Mouse (Mus musculus): ENCODE results near the gene Dap. TPM values are rescaled to one million over a fixed set of nuclear protein-coding genes. Genes with fewer than 3 reads are reported as not detected.

Gene Dap
- polyA plus RNA-seq, 1 experiment from 2014 or later: 174 TPM

DNA sequence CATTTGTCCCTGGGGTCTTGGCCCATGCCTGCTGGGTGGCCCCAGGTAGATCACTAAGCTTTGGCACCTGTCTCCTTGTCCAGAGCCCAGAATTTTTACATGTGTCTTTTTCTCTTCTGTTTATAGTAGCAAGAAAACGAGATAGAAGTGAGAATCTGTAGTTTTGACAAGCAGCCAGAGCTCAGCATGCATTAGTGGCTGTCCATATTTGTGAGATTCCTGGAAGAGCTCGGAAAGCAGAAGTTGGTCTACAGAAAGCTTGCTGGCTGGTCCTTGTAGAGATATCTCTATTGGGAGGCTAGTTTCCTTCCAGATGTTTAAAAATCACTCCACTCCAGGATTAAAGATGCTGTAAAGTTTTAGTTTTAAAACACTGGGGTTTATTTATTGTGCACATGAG, 25.9 kb downstream of the Dap start:
- TF ChIP-seq CTCF (IDR thresholded peaks at IDR 0.05): no peak
- ChIA-PET POLR2A (no interaction called here), CTCF (no interaction called here)
- no peaks in the 10 kb centered on the region for H3K27me3 ChIP-seq
- ATAC-seq (no peak), DNase-seq (ENCODE audit: low read depth, low spot score) (no peak)
- in situ Hi-C loops (cut with MboI; ENCODE audit: low pct_unique_long_range_greater_than_20kb): loop anchor here (25.0 kb wide), 2 partner anchors 488 to 963 kb away; no protein-coding TSS in a partner anchor

DNA sequence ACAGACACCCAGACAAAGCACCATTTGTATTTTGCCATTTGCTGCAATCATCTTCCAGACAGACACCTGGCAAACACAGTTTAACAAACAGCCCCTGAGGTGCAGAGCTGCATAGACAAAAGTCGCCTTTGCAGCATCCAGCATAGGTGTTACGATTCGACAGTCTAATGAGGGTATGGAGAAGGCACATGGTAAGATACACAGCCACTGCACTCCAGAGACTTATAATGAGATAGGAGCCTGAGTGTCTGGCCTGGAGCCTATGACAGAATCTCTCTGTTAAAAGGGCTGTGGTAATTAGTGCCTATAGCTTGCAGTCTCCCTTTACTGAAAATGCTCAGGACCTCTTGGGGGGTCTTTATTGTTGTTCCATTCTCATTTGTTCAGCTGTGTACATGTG, 26.6 kb downstream of the Dap start:
- in situ Hi-C loops (cut with MboI; ENCODE audit: low pct_unique_long_range_greater_than_20kb): loop anchor here (25.0 kb wide), 2 partner anchors 488 to 963 kb away; no protein-coding TSS in a partner anchor
- DNase-seq (ENCODE audit: low read depth, low spot score): no peak
- H3K27me3 ChIP-seq: no peaks in the 10 kb centered on the region
- TF ChIP-seq CTCF (IDR thresholded peaks at IDR 0.05): no peak
- ChIA-PET POLR2A (no interaction called here), CTCF (no interaction called here)
- no peak for ATAC-seq

- ATAC-seq (no peak), DNase-seq (ENCODE audit: low read depth, low spot score) (no peak)
- no peaks in the 10 kb centered on the region for H3K27me3 ChIP-seq
- in situ Hi-C loops (cut with MboI; ENCODE audit: low pct_unique_long_range_greater_than_20kb): loop anchor here (25.0 kb wide), 2 partner anchors 489 to 964 kb away; no protein-coding TSS in a partner anchor
- CTCF ChIA-PET: interaction anchor here (1.0 kb wide), 1 partner anchor 13 kb away, joined by 3 read pairs; no protein-coding TSS in a partner anchor
- TF ChIP-seq CTCF (IDR thresholded peaks at IDR 0.05): no peak
- POLR2A ChIA-PET: no interaction called here
These were observed 27.1 kb downstream of the Dap start for GRCm38 (mm10) chr15:31251189-31251588.

DNA sequence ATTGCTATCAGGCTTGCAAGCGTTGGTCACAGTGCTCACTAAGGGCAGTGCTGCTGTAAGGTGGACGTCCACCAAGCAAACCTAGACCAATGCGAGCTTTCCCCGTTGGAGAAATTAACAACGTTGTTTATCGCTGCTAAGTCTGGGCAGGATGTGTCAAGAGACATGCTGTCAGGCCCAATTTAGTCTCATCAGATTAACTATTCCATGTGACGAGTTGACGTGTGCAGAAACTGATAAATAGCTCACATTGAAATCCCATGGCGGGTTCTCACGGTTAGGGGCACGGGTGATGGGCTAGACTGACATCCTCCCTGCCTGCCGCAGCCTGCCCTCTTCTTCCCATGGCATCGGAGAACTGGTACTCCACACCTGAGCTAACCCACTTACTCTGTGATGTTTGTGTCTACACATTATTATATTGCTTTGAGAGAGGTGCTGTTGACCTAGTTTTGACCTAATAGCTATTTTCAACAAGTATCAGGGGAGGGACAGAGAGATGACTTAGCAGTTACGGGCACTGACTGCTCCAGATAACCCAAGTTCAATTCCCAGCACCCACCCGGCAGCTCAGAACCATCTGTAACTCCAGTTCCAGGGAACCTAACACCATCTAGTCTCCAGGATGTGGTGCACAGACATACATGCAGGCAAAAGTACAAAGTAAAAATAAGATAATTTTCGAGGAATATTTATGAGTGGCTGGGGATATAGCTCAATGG, 28.6 kb downstream of the Dap start:
- ChIA-PET POLR2A (interaction anchor here (0.5 kb wide), 1 partner anchor 200 kb away, joined by 3 read pairs; no protein-coding TSS in a partner anchor), CTCF (interaction anchor here (1.1 to 1.5 kb wide), 2 partner anchors 12 kb away, joined by 3 to 5 read pairs; no protein-coding TSS in a partner anchor)
- no peak for ATAC-seq
- no peak for TF ChIP-seq CTCF (IDR thresholded peaks at IDR 0.05)
- H3K27me3 ChIP-seq: no peaks in the 10 kb centered on the region
- DNase-seq (ENCODE audit: low read depth, low spot score): no peak
- in situ Hi-C loops (cut with MboI; ENCODE audit: low pct_unique_long_range_greater_than_20kb): loop anchor here (25.0 kb wide), 2 partner anchors 490 to 965 kb away; no protein-coding TSS in a partner anchor

- in situ Hi-C loops (cut with MboI; ENCODE audit: low pct_unique_long_range_greater_than_20kb): loop anchor here (25.0 kb wide), 2 partner anchors 491 to 966 kb away; no protein-coding TSS in a partner anchor
- TF ChIP-seq CTCF (IDR thresholded peaks at IDR 0.05): no peak
- no peak for ATAC-seq
- POLR2A ChIA-PET: no interaction called here
- no peaks in the 10 kb centered on the region for H3K27me3 ChIP-seq
- DNase-seq (ENCODE audit: low read depth, low spot score): no peak
- CTCF ChIA-PET: interaction anchor here (1.1 to 1.5 kb wide), 2 partner anchors 11 to 13 kb away, joined by 3 to 5 read pairs; no protein-coding TSS in a partner anchor
These were observed 29.3 kb downstream of the Dap start for GRCm38 (mm10) chr15:31253380-31253779.

GRCm38 (mm10) chr15:31253963-31254362, 29.8 kb downstream of the Dap start:
- in situ Hi-C loops (cut with MboI; ENCODE audit: low pct_unique_long_range_greater_than_20kb): loop anchor here (25.0 kb wide), 2 partner anchors 492 to 967 kb away; no protein-coding TSS in a partner anchor
- ATAC-seq (peak; percentile 41), DNase-seq (ENCODE audit: low read depth, low spot score) (no peak)
- CTCF ChIA-PET: interaction anchor here (1.5 kb wide), 1 partner anchor 11 kb away, joined by 5 read pairs; no protein-coding TSS in a partner anchor
- TF ChIP-seq CTCF (IDR thresholded peaks at IDR 0.05): no peak
- POLR2A ChIA-PET: no interaction called here
- H3K27me3 ChIP-seq: no peaks in the 10 kb centered on the region

- no peaks in the 10 kb centered on the region for H3K27me3 ChIP-seq
- TF ChIP-seq CTCF (IDR thresholded peaks at IDR 0.05): no peak
- in situ Hi-C loops (cut with MboI; ENCODE audit: low pct_unique_long_range_greater_than_20kb): loop anchor here (25.0 kb wide), 2 partner anchors 493 to 968 kb away; no protein-coding TSS in a partner anchor
- DNase-seq (ENCODE audit: low read depth, low spot score) (no peak), ATAC-seq (no peak)
- ChIA-PET POLR2A (no interaction called here), CTCF (interaction anchor here (0.9 kb wide), 1 partner anchor 326 kb away, joined by 3 read pairs; no protein-coding TSS in a partner anchor)
These were observed 30.9 kb downstream of the Dap start for GRCm38 (mm10) chr15:31254939-31255535.

GRCm38 (mm10) chr15:31255762-31256161, 31.6 kb downstream of the Dap start:
- TF ChIP-seq CTCF (IDR thresholded peaks at IDR 0.05): no peak
- no peaks in the 10 kb centered on the region for H3K27me3 ChIP-seq
- CTCF ChIA-PET: interaction anchor here (0.9 kb wide), 1 partner anchor 326 kb away, joined by 3 read pairs; no protein-coding TSS in a partner anchor
- ATAC-seq (no peak), DNase-seq (ENCODE audit: low read depth, low spot score) (no peak)
- in situ Hi-C loops (cut with MboI; ENCODE audit: low pct_unique_long_range_greater_than_20kb): loop anchor here (25.0 kb wide), 2 partner anchors 493 to 968 kb away; no protein-coding TSS in a partner anchor
- POLR2A ChIA-PET: interaction anchor here (0.6 kb wide), 1 partner anchor 86 kb away, joined by 8 read pairs; no protein-coding TSS in a partner anchor

GRCm38 (mm10) chr15:31257329-31257728, 33.2 kb downstream of the Dap start:
- H3K27me3 ChIP-seq: no peaks in the 10 kb centered on the region
- ChIA-PET CTCF (no interaction called here), POLR2A (no interaction called here)
- DNase-seq (ENCODE audit: low read depth, low spot score) (no peak), ATAC-seq (no peak)
- in situ Hi-C loops (cut with MboI; ENCODE audit: low pct_unique_long_range_greater_than_20kb): loop anchor here (25.0 kb wide), 2 partner anchors 495 to 970 kb away; no protein-coding TSS in a partner anchor
- no peak for TF ChIP-seq CTCF (IDR thresholded peaks at IDR 0.05)

DNA sequence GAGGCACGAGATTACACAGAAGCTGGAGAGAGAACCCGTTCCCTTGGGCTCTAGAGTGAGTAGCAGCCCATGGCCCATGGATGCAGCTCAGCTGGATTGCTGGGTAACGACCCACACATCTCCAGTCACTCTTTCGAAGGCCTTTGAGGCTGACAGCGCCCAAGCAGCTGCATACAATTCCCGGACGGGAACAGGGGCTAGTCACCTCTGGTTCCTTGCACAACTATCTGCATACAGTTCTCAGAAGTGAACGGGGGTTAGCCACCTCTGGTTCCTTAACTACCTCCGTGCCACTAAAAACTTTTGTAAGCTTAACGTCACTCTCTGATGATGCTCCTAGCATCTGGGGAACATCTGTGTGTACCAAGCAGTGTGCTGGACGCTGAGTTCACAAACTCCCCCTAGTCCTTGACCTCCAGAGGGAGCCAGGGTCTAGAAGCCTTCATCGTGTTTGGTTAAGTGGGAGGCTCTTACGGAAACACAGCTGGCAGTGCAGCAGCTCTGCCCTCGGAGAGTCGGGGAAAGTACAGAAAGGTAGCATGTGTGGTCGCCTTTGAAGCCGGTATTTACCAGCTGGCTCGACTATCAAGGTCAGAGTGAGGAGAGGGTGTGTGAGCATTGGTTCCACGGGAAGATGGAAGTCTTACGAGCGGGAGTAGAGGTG, 34.0 kb downstream of the Dap start:
- ChIA-PET POLR2A (interaction anchor here (1.4 kb wide), 1 partner anchor 9 kb away, joined by 4 read pairs; no protein-coding TSS in a partner anchor), CTCF (interaction anchor here (1.9 kb wide), 1 partner anchor 12 kb away, joined by 6 read pairs; no protein-coding TSS in a partner anchor)
- no peak for ATAC-seq
- TF ChIP-seq CTCF (IDR thresholded peaks at IDR 0.05): no peak
- in situ Hi-C loops (cut with MboI; ENCODE audit: low pct_unique_long_range_greater_than_20kb): loop anchor here (25.0 kb wide), 2 partner anchors 496 to 971 kb away; no protein-coding TSS in a partner anchor
- DNase-seq (ENCODE audit: low read depth, low spot score): no peak
- H3K27me3 ChIP-seq: no peaks in the 10 kb centered on the region

Measured in Patski (cell line).